Mouse (Mus musculus) MEL (cell line): Measurements from ENCODE around the gene Egfem1. TPM values are rescaled to one million over a fixed set of nuclear protein-coding genes. Genes with fewer than 3 reads are reported as not detected.

Experiments
- DNase-seq: peaks from one replicate; pipeline ENCODE4 v3.0.0; 2011; ENCODE audit warnings: low read depth, low spot score
- H3K27ac ChIP-seq: 2 replicates; pipeline ENCODE4 v1.5.1; 2012; ENCODE audit warnings: low read depth, mild to moderate bottlenecking, control low read depth, low read length, moderate library complexity; ENCODE audit not compliant: control insufficient read depth
- H3K27me3 ChIP-seq, 2 experiments: fragments of 150-350 bp in 1 of 2; sonication (generic) in 1 of 2; 2 replicates each; pipeline ENCODE4 v1.6.1; 2012; ENCODE audit warnings: low read length in 2 of 2, mild to moderate bottlenecking in 2 of 2, improper control_type of control experiment in 1 of 2, moderate library complexity in 1 of 2; ENCODE audit not compliant: insufficient read depth in 2 of 2, control insufficient read depth in 1 of 2
- H3K36me3 ChIP-seq, 2 experiments: 2 replicates each; pipeline ENCODE4 v1.6.1; 2012 to 2014; ENCODE audit warnings: low read length in 2 of 2, improper control_type of control experiment in 1 of 2, inconsistent platforms in 1 of 2, mild to moderate bottlenecking in 1 of 2; ENCODE audit not compliant: insufficient read depth in 2 of 2, control insufficient read depth in 1 of 2
- H3K4me1 ChIP-seq, 2 experiments: fragments of 150-350 bp in 1 of 2; sonication (generic) in 1 of 2; 2 replicates each; pipeline ENCODE4 v1.6.1; 2012; ENCODE audit warnings: low read length in 2 of 2, improper control_type of control experiment in 1 of 2, mild to moderate bottlenecking in 1 of 2; ENCODE audit not compliant: insufficient read depth in 2 of 2, control insufficient read depth in 1 of 2
- H3K4me3 ChIP-seq, 2 experiments: fragments of 150-350 bp in 1 of 2; sonication (generic) in 1 of 2; 2 replicates each; pipeline ENCODE4 v1.5.1; 2012; ENCODE audit warnings: low read depth in 2 of 2, low read length in 2 of 2, mild to moderate bottlenecking in 2 of 2, moderate library complexity in 2 of 2, control low read depth in 1 of 2, improper control_type of control experiment in 1 of 2; ENCODE audit not compliant: control insufficient read depth in 1 of 2, insufficient read depth in 1 of 2
- H3K79me2 ChIP-seq: 2 replicates; pipeline ENCODE4 v1.6.1; 2012; ENCODE audit warnings: mild to moderate bottlenecking, low read length, moderate library complexity; ENCODE audit not compliant: control insufficient read depth, poor library complexity, insufficient read depth
- H3K9ac ChIP-seq: 2 replicates; pipeline ENCODE4 v1.6.1; 2012; ENCODE audit warnings: low read depth, mild to moderate bottlenecking, control low read depth, low read length, moderate library complexity; ENCODE audit not compliant: control insufficient read depth, poor library complexity, severe bottlenecking
- H3K9me3 ChIP-seq: fragments of 150-350 bp; sonication (generic); replicated peaks from 2 replicates; pipeline ENCODE4 v1.6.1; 2012; ENCODE audit warnings: mild to moderate bottlenecking, low read length, improper control_type of control experiment, moderate library complexity; ENCODE audit not compliant: insufficient read depth
- BHLHE40 ChIP-seq: IDR thresholded peaks from 2 replicates; pipeline ENCODE4 v1.6.1; 2012; ENCODE audit warnings: low read depth, mild to moderate bottlenecking, inconsistent platforms, low read length, improper control_type of control experiment, borderline replicate concordance
- CHD1 ChIP-seq: IDR thresholded peaks from 2 replicates; pipeline ENCODE4 v1.6.1; 2012; ENCODE audit warnings: low read depth, mild to moderate bottlenecking, inconsistent platforms, low read length, improper control_type of control experiment
- CHD2 ChIP-seq: IDR thresholded peaks from 2 replicates; pipeline ENCODE4 v1.6.1; 2011; ENCODE audit warnings: low read length, improper control_type of control experiment
- CTCF ChIP-seq, 3 experiments: IDR thresholded peaks in 2 of 3; conservative IDR thresholded peaks in 1 of 3; 2 replicates each; pipeline ENCODE4 v1.5.1; 2011 to 2012; ENCODE audit warnings: low read length in 3 of 3, low read depth in 2 of 3, mild to moderate bottlenecking in 2 of 3, improper control_type of control experiment in 1 of 3, inconsistent platforms in 1 of 3, mixed read lengths in 1 of 3, moderate library complexity in 1 of 3; ENCODE audit not compliant: control insufficient read depth in 1 of 3, insufficient read depth in 1 of 3, poor library complexity in 1 of 3, severe bottlenecking in 1 of 3
- E2F4 ChIP-seq: IDR thresholded peaks from 2 replicates; pipeline ENCODE4 v1.6.1; 2011; ENCODE audit warnings: low read depth, low read length, improper control_type of control experiment, borderline replicate concordance
- ELF1 ChIP-seq: IDR thresholded peaks from 2 replicates; pipeline ENCODE4 v1.6.1; 2014; ENCODE audit warnings: low read depth, mild to moderate bottlenecking, inconsistent platforms, low read length, improper control_type of control experiment, moderate library complexity
- EP300 ChIP-seq, 2 experiments: IDR thresholded peaks; 2 replicates each; pipeline ENCODE4 v1.6.1; 2011; ENCODE audit warnings: improper control_type of control experiment in 2 of 2, low read length in 2 of 2, low read depth in 1 of 2, mild to moderate bottlenecking in 1 of 2
- ETS1 ChIP-seq: IDR thresholded peaks from 2 replicates; pipeline ENCODE4 v1.6.1; 2012; ENCODE audit warnings: low read depth, mild to moderate bottlenecking, inconsistent platforms, low read length, improper control_type of control experiment, moderate library complexity
- GATA1 ChIP-seq: IDR thresholded peaks from 2 replicates; pipeline ENCODE4 v1.6.1; 2011; ENCODE audit warnings: low read depth, low read length, improper control_type of control experiment
- HCFC1 ChIP-seq: IDR thresholded peaks from 2 replicates; pipeline ENCODE4 v1.6.1; 2012; ENCODE audit warnings: low read depth, mild to moderate bottlenecking, inconsistent platforms, low read length, improper control_type of control experiment, moderate library complexity
- MAFK ChIP-seq: IDR thresholded peaks from 2 replicates; pipeline ENCODE4 v1.6.1; 2011; ENCODE audit warnings: low read depth, mild to moderate bottlenecking, low read length, improper control_type of control experiment, borderline replicate concordance
- MAX ChIP-seq: IDR thresholded peaks from 2 replicates; pipeline ENCODE4 v1.6.1; 2011; ENCODE audit warnings: low read length, improper control_type of control experiment
- MEF2A ChIP-seq: IDR thresholded peaks from 2 replicates; pipeline ENCODE4 v1.6.1; 2014; ENCODE audit warnings: low read depth, mild to moderate bottlenecking, inconsistent platforms, low read length, improper control_type of control experiment; ENCODE audit not compliant: poor library complexity, insufficient replicate concordance, severe bottlenecking; ENCODE audit errors: extremely low read depth
- MXI1 ChIP-seq: IDR thresholded peaks from 2 replicates; pipeline ENCODE4 v1.6.1; 2011; ENCODE audit warnings: mild to moderate bottlenecking, low read depth, low read length, improper control_type of control experiment
- POLR2AphosphoS2 ChIP-seq: IDR thresholded peaks from 2 replicates; pipeline ENCODE4 v1.6.1; 2011; ENCODE audit warnings: low read length, improper control_type of control experiment
- POLR2AphosphoS5 ChIP-seq: IDR thresholded peaks from 2 replicates; pipeline ENCODE4 v1.6.1; 2012; ENCODE audit warnings: low read depth, borderline replicate concordance, mild to moderate bottlenecking, inconsistent platforms, low read length, moderate library complexity, mixed read lengths
- RAD21 ChIP-seq: IDR thresholded peaks from 2 replicates; pipeline ENCODE4 v1.6.1; 2011; ENCODE audit warnings: mild to moderate bottlenecking, low read depth, low read length, improper control_type of control experiment
- RCOR1 ChIP-seq: IDR thresholded peaks from 2 replicates; pipeline ENCODE4 v1.6.1; 2012; ENCODE audit warnings: low read depth, mild to moderate bottlenecking, inconsistent platforms, low read length, improper control_type of control experiment
- SIN3A ChIP-seq: IDR thresholded peaks from 2 replicates; pipeline ENCODE4 v1.6.1; 2012; ENCODE audit warnings: low read length, improper control_type of control experiment, inconsistent platforms
- SMC3 ChIP-seq: IDR thresholded peaks from 2 replicates; pipeline ENCODE4 v1.6.1; 2011; ENCODE audit warnings: low read depth, low read length, improper control_type of control experiment
- TAL1 ChIP-seq: IDR thresholded peaks from 2 replicates; pipeline ENCODE4 v1.6.1; 2012; ENCODE audit warnings: mild to moderate bottlenecking, inconsistent platforms, low read length, moderate library complexity, mixed read lengths
- USF2 ChIP-seq, 2 experiments: IDR thresholded peaks; 2 replicates each; pipeline ENCODE4 v1.6.1; 2011 to 2012; ENCODE audit warnings: improper control_type of control experiment in 2 of 2, low read length in 2 of 2, borderline replicate concordance in 1 of 2, inconsistent platforms in 1 of 2, low read depth in 1 of 2, mild to moderate bottlenecking in 1 of 2; ENCODE audit not compliant: insufficient read depth in 1 of 2
- ZMIZ1 ChIP-seq: IDR thresholded peaks from 2 replicates; pipeline ENCODE4 v1.6.1; 2012; ENCODE audit warnings: low read depth, mild to moderate bottlenecking, inconsistent platforms, low read length, improper control_type of control experiment, moderate library complexity
- polyA plus RNA-seq, 2 experiments: library from polyadenylated mRNA; stranded (reverse) in 1 of 2; unstranded in 1 of 2; fragments of >175 nt in 1 of 2; fragments of >200 nt in 1 of 2; gene quantifications; 2 replicates each; pipeline versions ENCODE4 v1.2.1 to v1.2.4; 2012; ENCODE audit warnings: low replicate concordance in 2 of 2, low read depth in 1 of 2; ENCODE audit not compliant: insufficient read length in 2 of 2, insufficient read depth in 1 of 2, missing spikeins in 1 of 2
- total RNA-seq: library from RNA; depleted of rRNA; stranded (reverse); fragments of 300-350 nt; gene quantifications from 2 replicates; pipeline ENCODE4 v1.2.3, GENCODE M21; 2012

The Egfem1 gene
- total and polyA plus RNA-seq, 3 experiments, result not detected

DNA sequence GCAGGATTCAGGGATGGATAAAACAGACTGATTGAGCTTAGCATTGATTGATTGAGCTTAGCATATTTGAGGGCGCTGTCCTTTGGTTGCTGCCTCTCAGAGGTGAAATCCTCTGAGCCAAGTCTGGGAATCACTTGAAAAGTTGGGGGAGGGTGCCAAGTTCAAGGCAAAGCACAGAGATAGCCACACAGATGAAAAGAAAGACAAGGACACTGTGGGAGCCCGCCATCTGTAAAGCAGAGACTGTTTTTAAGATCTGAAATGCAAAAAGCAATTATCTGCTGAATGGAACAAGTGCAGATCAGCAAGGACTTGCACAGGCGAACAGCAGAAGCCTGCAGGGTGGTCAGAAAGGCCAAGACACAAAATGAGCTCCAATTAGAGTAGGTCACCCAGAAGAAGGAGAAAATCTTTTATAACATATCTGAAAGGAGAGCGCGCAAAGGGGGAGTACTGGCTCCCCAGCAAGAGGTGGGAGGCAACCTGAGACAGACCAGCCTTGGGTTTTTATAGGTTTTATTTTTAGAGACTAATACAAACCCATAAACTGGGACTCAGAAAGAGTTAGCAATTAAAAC is 367.1 kb downstream of the Egfem1 start:
- H3K27me3 ChIP-seq, result no peaks in the 10 kb centered on the region
- no peak for DNase-seq
- no peak overlapping the region for H3K27ac ChIP-seq
- H3K9me3 ChIP-seq, result no peaks in the 10 kb centered on the region
- no peak overlapping the region for H3K4me3 ChIP-seq
- H3K36me3 ChIP-seq, result no peaks in the 10 kb centered on the region
- H3K79me2 ChIP-seq, result no peaks in the 10 kb centered on the region
- no peaks in the 10 kb centered on the region for H3K4me1 ChIP-seq
- no peak overlapping the region for H3K9ac ChIP-seq
- TF ChIP-seq MAFK (no peak), POLR2AphosphoS2 (no peak), RCOR1 (no peak), EP300 (IDR thresholded peaks at IDR 0.05; ENCODE audit: low read depth in 1 of 2, low read length in 2 of 2) (no peak), USF2 (IDR thresholded peaks at IDR 0.05; ENCODE audit: borderline replicate concordance in 1 of 2, insufficient read depth in 1 of 2, low read depth in 1 of 2, low read length in 2 of 2) (no peak), MAX (no peak), TAL1 (no peak), MXI1 (no peak), BHLHE40 (no peak), HCFC1 (no peak), SMC3 (no peak), CHD2 (no peak), ETS1 (no peak), SIN3A (no peak), RAD21 (no peak), ELF1 (no peak), CTCF (IDR thresholded peaks at IDR 0.05 in 2 of 3, conservative IDR thresholded peaks at IDR 0.05 in 1 of 3; ENCODE audit: control insufficient read depth in 1 of 3, insufficient read depth in 1 of 3, low read depth in 2 of 3, low read length in 3 of 3, poor library complexity in 1 of 3, severe bottlenecking in 1 of 3) (no peak), CHD1 (no peak), MEF2A (no peak), E2F4 (no peak)

GRCm38 (mm10) chr3:29498211-29498610 is 416.4 kb downstream of the Egfem1 start:
- no peaks in the 10 kb centered on the region for H3K79me2 ChIP-seq
- no peak overlapping the region for H3K9ac ChIP-seq
- H3K4me1 ChIP-seq, result no peaks in the 10 kb centered on the region
- H3K27me3 ChIP-seq, result no peaks in the 10 kb centered on the region
- DNase-seq, result no peak
- no peak for TF ChIP-seq SIN3A
- no peak for TF ChIP-seq HCFC1
- no peak for TF ChIP-seq POLR2AphosphoS5
- TF ChIP-seq E2F4, result no peak
- TF ChIP-seq GATA1, result no peak
- no peak for TF ChIP-seq TAL1
- TF ChIP-seq ZMIZ1, result no peak
- no peaks in the 10 kb centered on the region for H3K9me3 ChIP-seq
- no peak overlapping the region for H3K27ac ChIP-seq
- H3K4me3 ChIP-seq, result no peak overlapping the region
- no peaks in the 10 kb centered on the region for H3K36me3 ChIP-seq
